Mouse (Mus musculus) embryonic fibroblast, embryonic 13.5 days (primary cell): ENCODE measurements at regions not wholly inside any gene's neighbourhood (a gene's known extent, or its start where the extent isn't known, plus 50 kb on each side); places are given as distances from the start of the nearest gene placed in this dataset.

Source experiments
- H3K27ac ChIP-seq: 2 replicates; pipeline ENCODE4 v1.5.1; 2012; ENCODE audit warnings: low read length, control low read depth, inconsistent platforms; ENCODE audit not compliant: insufficient read depth
- H3K4me1 ChIP-seq: 2 replicates; pipeline ENCODE4 v1.6.1; 2011; ENCODE audit warnings: low read length; ENCODE audit not compliant: control insufficient read depth, insufficient read depth
- H3K4me3 ChIP-seq: 2 replicates; pipeline ENCODE4 v1.5.1; 2011; ENCODE audit warnings: mild to moderate bottlenecking, control low read depth, low read length; ENCODE audit not compliant: insufficient read depth
- CTCF ChIP-seq: IDR thresholded peaks from 2 replicates; pipeline ENCODE4 v1.5.1; 2011; ENCODE audit warnings: mild to moderate bottlenecking, control low read depth, low read length, moderate library complexity, borderline replicate concordance; ENCODE audit not compliant: insufficient read depth
- POLR2A ChIP-seq: IDR thresholded peaks from 2 replicates; pipeline ENCODE4 v1.6.1; 2011; ENCODE audit warnings: low read depth, mild to moderate bottlenecking, control low read depth, low read length, moderate library complexity

GRCm38 (mm10) chr3:38322426-38322825 is 162.2 kb downstream of the Ankrd50 start:
- H3K4me1 ChIP-seq = no peaks in the 10 kb centered on the region
- no peak for TF ChIP-seq CTCF
- H3K27ac ChIP-seq = no peak overlapping the region
- no peak overlapping the region for H3K4me3 ChIP-seq

- TF ChIP-seq CTCF (no peak), POLR2A (no peak)
- Histone ChIP-seq H3K27ac (no peak overlapping the region), H3K4me1 (no peaks in the 10 kb centered on the region), H3K4me3 (no peak overlapping the region)
These were observed 163.0 kb downstream of the Ankrd50 start for GRCm38 (mm10) chr3:38321620-38322019.

GRCm38 (mm10) chr3:38320998-38321397 is 163.6 kb downstream of the Ankrd50 start:
- Histone ChIP-seq H3K4me1 (no peaks in the 10 kb centered on the region), H3K4me3 (no peak overlapping the region), H3K27ac (no peak overlapping the region)
- no peak for TF ChIP-seq POLR2A
- TF ChIP-seq CTCF = no peak

DNA sequence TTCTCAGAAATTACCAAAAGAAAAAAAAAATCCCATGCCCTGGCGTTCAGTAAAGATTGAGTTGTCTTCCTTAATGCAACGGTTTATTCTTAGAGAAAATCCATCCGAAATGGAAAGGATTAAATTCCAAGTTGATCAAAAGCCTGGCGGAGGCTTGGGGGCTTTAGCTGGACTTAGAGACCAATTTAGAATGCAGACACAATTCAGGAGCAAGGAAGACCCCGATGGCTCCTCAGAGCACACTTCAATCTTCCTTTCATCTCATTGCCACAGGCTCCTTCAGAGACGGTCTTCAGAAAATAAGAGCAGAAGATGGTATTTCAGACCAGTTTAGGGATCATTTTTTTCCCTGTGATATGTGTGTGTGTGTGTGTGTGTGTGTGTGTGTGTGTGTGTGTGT is 171.8 kb downstream of the Ankrd50 start:
- H3K4me3 ChIP-seq = no peak overlapping the region
- no peaks in the 10 kb centered on the region for H3K4me1 ChIP-seq
- no peak overlapping the region for H3K27ac ChIP-seq
- TF ChIP-seq CTCF (no peak), POLR2A (no peak)

GRCm38 (mm10) chr3:38312121-38312520 is 172.5 kb downstream of the Ankrd50 start:
- H3K4me1 ChIP-seq = no peaks in the 10 kb centered on the region
- no peak overlapping the region for H3K27ac ChIP-seq

GRCm38 (mm10) chr3:38299898-38300751 is 184.5 kb downstream of the Ankrd50 start:
- Histone ChIP-seq H3K27ac (no peak overlapping the region), H3K4me1 (no peaks in the 10 kb centered on the region; the same call in 1 of the 2 replicates), H3K4me3 (no peak overlapping the region)
- TF ChIP-seq POLR2A (no peak), CTCF (no peak)

More at GRCm38 (mm10) chr3:38312121-38312520, 172.5 kb downstream of the Ankrd50 start:
- TF ChIP-seq POLR2A (no peak), CTCF (no peak)
- H3K4me3 ChIP-seq = no peak overlapping the region

- TF ChIP-seq CTCF (no peak), POLR2A (no peak)
- Histone ChIP-seq H3K4me3 (no peak overlapping the region), H3K27ac (no peak overlapping the region), H3K4me1 (no peaks in the 10 kb centered on the region; the same call in 1 of the 2 replicates)
These were observed 185.3 kb downstream of the Ankrd50 start for GRCm38 (mm10) chr3:38299236-38299897.

GRCm38 (mm10) chr3:38297499-38297898 is 187.1 kb downstream of the Ankrd50 start:
- Histone ChIP-seq H3K27ac (no peak overlapping the region), H3K4me1 (no peaks in the 10 kb centered on the region; the same call in 1 of the 2 replicates), H3K4me3 (no peak overlapping the region)
- no peak for TF ChIP-seq POLR2A

- no peak for TF ChIP-seq CTCF
- TF ChIP-seq POLR2A = no peak
- Histone ChIP-seq H3K27ac (no peak overlapping the region), H3K4me3 (no peak overlapping the region), H3K4me1 (peaks cover 7% of the 10 kb centered on the region)
These were observed 195.6 kb downstream of the Ankrd50 start for GRCm38 (mm10) chr3:38289062-38289461.

- peak overlapping the region; percentile 92 for H3K27ac ChIP-seq
- TF ChIP-seq CTCF = no peak
- no peak for TF ChIP-seq POLR2A
- H3K4me3 ChIP-seq = no peak overlapping the region
- H3K4me1 ChIP-seq = peaks cover 14% of the 10 kb centered on the region
These were observed 200.9 kb downstream of the Ankrd50 start for GRCm38 (mm10) chr3:38283687-38284124.
